Mouse (Mus musculus) adrenal gland, adult 2 months (tissue): ENCODE results near the gene Vmn2r97. TPM values are rescaled to one million over a fixed set of nuclear protein-coding genes. Genes with fewer than 3 reads are reported as not detected.
"Not testable (repeated sequence)": the region's sequence is repeated elsewhere in the genome, so short reads cannot be mapped to it uniquely, and the experiment has no call there.

Source experiments
- DNase-seq: peaks from one replicate; pipeline ENCODE4 v3.0.0; 2021
- long read RNA-seq: library from polyadenylated mRNA; stranded (forward); transcript quantifications from one replicate; pipeline ENCODE4 v2.0.0, GENCODE M21; 2021
- polyA plus RNA-seq: library from polyadenylated mRNA; depleted of rRNA; stranded (reverse); fragments of >200 nt; gene quantifications from 2 replicates; pipeline ENCODE4 v1.2.3, GENCODE M21; 2012; rRNA removed
- total RNA-seq, 2 experiments: library from RNA; stranded (reverse); gene quantifications; 2 replicates each; pipeline ENCODE4 v1.2.3; 2021

Vmn2r97 gene
- total RNA-seq = under 1 TPM; 0.03 to 0.14 TPM
- polyA plus RNA-seq = not detected in 2 replicates
- long read RNA-seq = 0 reads

DNA sequence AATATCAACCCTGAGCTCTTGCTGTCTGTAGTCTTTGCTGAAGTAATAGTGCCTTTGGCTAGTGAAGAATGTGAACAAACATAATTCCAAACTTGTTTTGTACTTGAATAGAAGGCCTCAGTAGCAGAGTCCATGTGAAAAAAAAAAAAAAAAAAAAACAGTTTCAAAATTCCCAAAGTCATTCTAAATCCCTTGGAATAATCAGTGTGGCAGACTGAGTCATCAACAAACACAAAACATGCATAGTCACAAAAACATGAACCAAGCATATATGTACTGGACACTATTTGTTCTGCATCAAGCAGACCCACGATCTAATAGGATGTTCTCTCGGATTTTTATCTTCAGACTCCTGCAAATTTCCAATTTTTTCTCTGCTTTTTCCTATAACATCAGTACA is at the start of gene Vmn2r97:
Vmn2r97 (plus strand) TSS at position 301 of the 400 bp plus-strand sequence.
- DNase-seq = not testable (repeated sequence)

DNA sequence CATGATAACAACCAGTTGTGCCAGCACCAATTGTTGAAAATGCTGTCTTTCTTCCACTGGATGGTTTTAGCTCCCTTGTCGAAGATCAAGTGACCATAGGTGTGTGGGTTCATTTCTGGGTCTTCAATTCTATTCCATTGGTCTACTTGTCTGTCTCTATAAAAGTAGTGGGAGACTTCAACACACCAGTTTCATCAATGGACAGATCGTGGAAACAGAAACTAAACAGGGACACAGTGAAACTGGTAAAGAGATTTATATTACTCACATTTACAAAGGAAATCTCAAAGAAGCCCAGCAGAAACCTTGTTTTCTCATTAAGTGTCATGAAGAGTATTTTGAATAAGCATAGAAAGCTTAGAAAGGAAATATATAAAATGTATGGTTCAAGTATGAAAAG is 31.7 kb upstream of the Vmn2r97 start:
- DNase-seq = not testable (repeated sequence)

DNA sequence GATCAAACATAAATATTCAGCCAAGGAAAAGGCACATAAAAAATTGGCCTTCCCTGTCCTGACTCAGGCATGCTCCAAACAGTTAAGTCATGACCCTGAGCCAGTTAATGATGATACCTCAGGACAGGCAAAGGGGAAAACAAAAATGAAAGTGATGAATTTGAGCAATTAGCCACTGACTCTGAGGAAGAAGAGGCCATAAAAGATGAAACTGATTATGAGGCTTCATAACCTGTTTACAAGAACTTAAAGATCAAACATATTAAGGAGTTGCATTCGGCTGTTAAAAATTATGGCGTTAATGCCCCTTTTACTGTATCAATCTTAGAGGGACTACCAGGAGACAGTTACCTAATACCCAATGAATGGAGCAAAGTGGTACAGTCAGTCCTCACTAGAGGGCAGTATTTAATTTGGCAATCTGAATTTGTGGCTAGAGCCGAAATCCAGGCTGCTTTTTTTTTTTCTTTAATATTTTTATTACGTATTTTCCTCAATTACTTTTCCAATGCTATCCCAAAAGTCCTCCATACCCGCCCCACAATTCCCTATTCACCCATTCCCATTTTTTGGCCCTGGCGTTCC is 24.3 kb upstream of the Vmn2r97 start:
- DNase-seq = peak; percentile 10

DNA sequence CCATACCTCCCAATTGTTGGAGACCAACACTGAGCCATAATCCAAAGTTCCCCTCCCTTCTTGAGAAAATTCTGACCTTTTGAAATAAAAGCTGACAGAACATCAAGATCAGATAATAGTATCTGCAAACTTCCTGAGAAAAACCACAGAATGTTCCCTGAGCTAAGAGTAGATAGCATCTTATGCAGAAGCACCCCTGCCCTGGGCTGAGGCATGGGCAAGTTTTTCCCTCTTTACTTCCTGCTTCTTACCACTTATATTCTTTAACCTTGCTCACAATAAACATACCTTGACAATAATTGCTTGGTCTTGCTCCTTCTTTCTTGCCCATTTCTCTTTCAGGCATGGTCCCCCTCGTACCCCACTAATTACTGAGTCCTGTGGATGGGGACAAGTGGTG is 43.7 kb downstream of the Vmn2r97 start:
- DNase-seq = not testable (repeated sequence)

DNA sequence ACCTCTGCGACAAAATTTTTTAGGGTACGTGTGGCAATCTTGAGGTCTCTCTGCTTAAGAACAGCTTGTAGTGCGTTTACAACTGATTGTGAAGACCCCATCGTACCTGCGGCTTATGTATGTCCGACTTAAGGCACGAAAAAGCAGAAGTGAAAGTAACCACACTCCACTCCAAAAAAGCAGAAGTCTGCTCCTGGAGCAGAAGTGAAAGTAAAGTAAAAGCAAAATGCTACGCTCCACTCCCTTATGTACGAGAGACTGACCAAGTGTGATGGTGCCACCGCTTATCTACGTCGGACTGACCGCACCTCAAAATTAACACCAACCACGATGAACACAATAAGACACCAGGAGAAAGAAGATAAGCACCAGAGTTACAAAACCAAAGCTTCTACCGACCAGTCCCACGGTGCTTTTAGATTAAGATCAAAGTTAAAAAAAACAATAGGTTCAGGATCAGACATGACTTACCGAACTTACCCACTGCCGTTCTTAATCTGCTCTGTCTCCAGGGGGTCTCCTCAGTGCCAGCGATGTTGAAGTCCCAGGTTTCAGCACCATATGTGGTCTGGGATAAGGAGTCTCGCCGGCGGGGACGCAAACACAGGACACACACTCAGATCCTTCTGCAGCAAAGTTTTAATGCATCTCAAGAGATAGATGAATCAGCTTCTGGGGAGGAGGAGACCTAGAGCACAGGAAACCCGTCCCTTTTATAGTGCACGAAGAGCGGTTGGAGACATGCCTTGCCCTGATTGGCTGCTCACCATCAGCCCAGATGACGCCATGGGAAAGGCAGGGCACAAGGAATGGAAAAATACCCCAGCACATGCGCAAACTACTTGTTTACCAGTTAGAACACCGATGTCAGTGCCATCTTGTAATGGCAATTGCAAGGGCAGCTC is 54.5 kb downstream of the Vmn2r97 start:
- no peak for DNase-seq

Other genes with a start within 250 kb of the Vmn2r97 start
- gene Vmn2r98, start 139.2 kb downstream of the Vmn2r97 start, total RNA-seq = not detected
- not detected in 2 replicates for gene Vmn2r98, start 139.2 kb downstream of the Vmn2r97 start, polyA plus RNA-seq